Mouse (Mus musculus) heart, embryonic 14.5 days (tissue): ENCODE results near the gene Pgd. TPM values are rescaled to one million over a fixed set of nuclear protein-coding genes. Genes with fewer than 3 reads are reported as not detected.
"Not testable (repeated sequence)": the region's sequence is repeated elsewhere in the genome, so short reads cannot be mapped to it uniquely, and the experiment has no call there.

Source experiments
- ATAC-seq: fragments of 200-750 bp; cut with Nextera tagmentation; 2 replicates; pipeline ENCODE4 v1.8.0; 2017; ENCODE audit warnings: low read depth, moderate TSS enrichment; ENCODE audit not compliant: insufficient number of reproducible peaks, insufficient read depth, low FRiP score
- H3K27ac ChIP-seq, 2 experiments: fragments of 200-500 bp in 1 of 2; fragments of 300-500 bp in 1 of 2; sonication (generic) in 1 of 2; replicated peaks in 1 of 2; 2 replicates each; pipeline ENCODE4 v1.5.1; 2012 to 2014; ENCODE audit warnings: low read depth in 2 of 2, low read length in 2 of 2, control low read depth in 1 of 2, mild to moderate bottlenecking in 1 of 2, mixed read lengths in 1 of 2; ENCODE audit not compliant: control insufficient read depth in 1 of 2, insufficient read depth in 1 of 2
- H3K27me3 ChIP-seq: fragments of 300-500 bp; sonication (generic); 2 replicates; pipeline ENCODE4 v1.6.1; 2014; ENCODE audit warnings: mild to moderate bottlenecking, low read length, control low read depth; ENCODE audit not compliant: control insufficient read depth, insufficient read depth
- H3K36me3 ChIP-seq: fragments of 300-500 bp; sonication (generic); 2 replicates; pipeline ENCODE4 v1.6.1; 2014; ENCODE audit warnings: mild to moderate bottlenecking, control low read depth, low read length, mixed read lengths; ENCODE audit not compliant: control insufficient read depth, insufficient read depth
- H3K4me1 ChIP-seq, 2 experiments: fragments of 200-500 bp in 1 of 2; fragments of 300-500 bp in 1 of 2; sonication (generic) in 1 of 2; 2 replicates each; pipeline ENCODE4 v1.6.1; 2012 to 2014; ENCODE audit warnings: low read length in 2 of 2, control low read depth in 1 of 2, mixed read lengths in 1 of 2; ENCODE audit not compliant: control insufficient read depth in 2 of 2, insufficient read depth in 2 of 2
- H3K4me2 ChIP-seq: fragments of 300-500 bp; sonication (generic); 2 replicates; pipeline ENCODE4 v1.6.1; 2014; ENCODE audit warnings: mild to moderate bottlenecking, low read length
- H3K4me3 ChIP-seq, 2 experiments: fragments of 200-500 bp in 1 of 2; fragments of 300-500 bp in 1 of 2; sonication (generic) in 1 of 2; 2 replicates each; pipeline ENCODE4 v1.5.1; 2012 to 2014; ENCODE audit warnings: low read length in 2 of 2, mild to moderate bottlenecking in 2 of 2, control low read depth in 1 of 2, low read depth in 1 of 2, moderate library complexity in 1 of 2; ENCODE audit not compliant: control insufficient read depth in 1 of 2, insufficient read depth in 1 of 2
- H3K9ac ChIP-seq: fragments of 300-500 bp; sonication (generic); 2 replicates; pipeline ENCODE4 v1.6.1; 2014; ENCODE audit warnings: mild to moderate bottlenecking, low read length
- H3K9me3 ChIP-seq: fragments of 300-500 bp; sonication (generic); 2 replicates; pipeline ENCODE4 v1.6.1; 2016; ENCODE audit warnings: low read length, control low read depth; ENCODE audit not compliant: control insufficient read depth
- WGBS: fragments of 180-500 bp; shearing (Covaris S2); extraction: QIAGEN DNeasy Blood & Tissue Kit; methylation state at CpG from one replicate; pipeline ENCODE4 v1.1.7; 2014; 5-methylcytosine and 5-hydroxymethylcytosine counted together
- polyA plus RNA-seq: library from polyadenylated mRNA; unstranded; fragments of >200 nt; fragmentation: Nextera tagmentation; extraction: Ambion mirVana; gene quantifications from 2 replicates; pipeline ENCODE4 v1.2.1, GENCODE M21; 2014

Gene Pgd
- polyA plus RNA-seq, result 27.9 and 33.4 TPM in 2 replicates

GRCm38 (mm10) chr4:149166215-149166946 lies at the start of gene Pgd:
Gene Pgd, minus strand, starts transcription at chr4:149166771.
- WGBS, result under 1% methylated on average over 59 of the region's 59 CpGs
- peak within 1 kb of the TSS; percentile 69 for H3K4me2 ChIP-seq
- peaks cover 7 to 11% of the 10 kb centered on the region in 2 experiments for H3K4me1 ChIP-seq
- H3K27me3 ChIP-seq, result no peaks in the 10 kb centered on the region
- peak within 1 kb of the TSS; percentile 81 to 92 for H3K27ac ChIP-seq
- H3K4me3 ChIP-seq, result peak within 1 kb of the TSS; percentile 54 to 96
- ATAC-seq, result peak; percentile 99
- peaks cover 36% of the 10 kb centered on the region for H3K36me3 ChIP-seq
- peak within 1 kb of the TSS; percentile 79 for H3K9ac ChIP-seq
- no peaks in the 10 kb centered on the region for H3K9me3 ChIP-seq

- Histone ChIP-seq H3K36me3 (peaks cover 74% of the 10 kb centered on the region), H3K4me2 (no peak overlapping the region), H3K9ac (no peak overlapping the region), H3K4me1 (peaks cover 2 to 9% of the 10 kb centered on the region in 2 experiments), H3K9me3 (no peaks in the 10 kb centered on the region), H3K27ac (no peak overlapping the region), H3K27me3 (no peaks in the 10 kb centered on the region), H3K4me3 (no peak overlapping the region)
- 91% methylated on average over 9 of the region's 9 CpGs for WGBS
- ATAC-seq, result no peak
Measured at GRCm38 (mm10) chr4:149215982-149216381, 49.4 kb upstream of the Pgd start.

GRCm38 (mm10) chr4:149215397-149215796 lies 48.8 kb upstream of the Pgd start:
- H3K4me3 ChIP-seq, result no peak overlapping the region
- H3K9ac ChIP-seq, result no peak overlapping the region
- 65% methylated on average over 2 of the region's 2 CpGs for WGBS
- H3K4me2 ChIP-seq, result no peak overlapping the region
- peaks cover under 1 to 9% of the 10 kb centered on the region in 2 experiments for H3K4me1 ChIP-seq
- ATAC-seq, result no peak
- peaks cover 74% of the 10 kb centered on the region for H3K36me3 ChIP-seq
- H3K27me3 ChIP-seq, result no peaks in the 10 kb centered on the region
- no peaks in the 10 kb centered on the region for H3K9me3 ChIP-seq
- no peak overlapping the region for H3K27ac ChIP-seq

GRCm38 (mm10) chr4:149214468-149214867 lies 47.9 kb upstream of the Pgd start:
- peaks cover 73% of the 10 kb centered on the region for H3K36me3 ChIP-seq
- WGBS, result 93% methylated on average over 2 of the region's 2 CpGs
- not testable (repeated sequence) for H3K9ac ChIP-seq, H3K9me3 ChIP-seq, H3K4me3 ChIP-seq, H3K27me3 ChIP-seq, H3K4me1 ChIP-seq, ATAC-seq, H3K27ac ChIP-seq, H3K4me2 ChIP-seq

- 90% methylated on average over 9 of the region's 9 CpGs for WGBS
- Histone ChIP-seq H3K36me3 (peaks cover 75% of the 10 kb centered on the region), H3K27me3 (no peaks in the 10 kb centered on the region), H3K27ac (no peak overlapping the region), H3K4me1 (no peaks in the 10 kb centered on the region), H3K9me3 (no peaks in the 10 kb centered on the region), H3K9ac (no peak overlapping the region), H3K4me2 (no peak overlapping the region), H3K4me3 (no peak overlapping the region)
- ATAC-seq, result no peak
Measured at GRCm38 (mm10) chr4:149213466-149213865, 46.9 kb upstream of the Pgd start.

- H3K36me3 ChIP-seq, result peaks cover 82% of the 10 kb centered on the region
- not testable (repeated sequence) for H3K4me1 ChIP-seq, H3K27ac ChIP-seq
Measured at GRCm38 (mm10) chr4:149211441-149211840, 44.9 kb upstream of the Pgd start.

GRCm38 (mm10) chr4:149202467-149202866 lies 35.9 kb upstream of the Pgd start:
- H3K4me2 ChIP-seq, result no peak overlapping the region
- no peak overlapping the region; a peak in 1 of 4 replicates for H3K27ac ChIP-seq
- H3K4me3 ChIP-seq, result no peak overlapping the region
- WGBS, result 36% methylated on average over 3 of the region's 3 CpGs
- H3K36me3 ChIP-seq, result peaks cover 89% of the 10 kb centered on the region
- H3K9ac ChIP-seq, result no peak overlapping the region
- H3K4me1 ChIP-seq, result no peaks in the 10 kb centered on the region; a peak in 1 of 4 replicates
- no peak for ATAC-seq
- no peaks in the 10 kb centered on the region for H3K9me3 ChIP-seq
- H3K27me3 ChIP-seq, result no peaks in the 10 kb centered on the region

More at GRCm38 (mm10) chr4:149211441-149211840, 44.9 kb upstream of the Pgd start:
- not testable (repeated sequence) for H3K4me3 ChIP-seq, H3K9ac ChIP-seq, H3K27me3 ChIP-seq, ATAC-seq, H3K9me3 ChIP-seq, H3K4me2 ChIP-seq
- WGBS, result 93% methylated on average over 6 of the region's 6 CpGs
